Mouse (Mus musculus) cortical plate, adult 2 months (tissue): ENCODE data around the gene Arhgap24.

Experiments
- CTCF ChIP-seq: fragments of 200-500 bp; IDR thresholded peaks from 2 replicates; pipeline ENCODE4 v1.5.1; 2011; ENCODE audit warnings: mild to moderate bottlenecking, control low read depth, low read length; ENCODE audit not compliant: insufficient read depth; ENCODE audit errors: extremely low read depth
- POLR2A ChIP-seq: fragments of 200-500 bp; IDR thresholded peaks from 2 replicates; pipeline ENCODE4 v1.6.1; 2011; ENCODE audit warnings: mild to moderate bottlenecking, low read length, control low read depth; ENCODE audit not compliant: insufficient read depth; ENCODE audit errors: extremely low read depth

DNA sequence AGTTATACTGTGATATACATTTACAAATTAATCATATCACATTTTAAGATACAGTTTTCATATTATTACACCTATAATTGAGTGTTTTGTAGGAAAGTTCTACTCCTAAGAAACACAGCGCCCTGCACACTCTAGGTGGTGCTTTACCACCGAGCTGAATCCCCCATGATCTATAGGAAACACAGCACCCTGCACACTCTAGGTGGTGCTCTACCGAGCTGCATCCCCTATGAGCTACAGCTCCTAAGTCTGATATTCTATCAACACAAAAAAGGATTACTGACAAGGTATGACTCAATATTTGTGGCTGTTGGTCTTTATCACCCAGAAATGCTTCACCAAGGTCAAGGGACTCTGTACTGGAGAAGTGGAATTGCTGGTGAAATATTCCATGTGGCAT, 27.0 kb downstream of the Arhgap24 start:
- 0 out of 2 replicates have a peak, but pooled peaks have one; percentile 14 for TF ChIP-seq CTCF
- no peak for TF ChIP-seq POLR2A
